Mouse (Mus musculus) E14TG2a.4 (cell line): Measurements from ENCODE around the gene Cog4.

Experiments
- H3K27me3 ChIP-seq: 2 replicates; pipeline ENCODE4 v1.6.1; 2014; ENCODE audit warnings: low read length, control low read depth; ENCODE audit not compliant: insufficient read depth
- H3K36me3 ChIP-seq: 2 replicates; pipeline ENCODE4 v1.6.1; 2014; ENCODE audit warnings: low read length, control low read depth; ENCODE audit not compliant: insufficient read depth
- H3K4me1 ChIP-seq: replicated peaks from 2 replicates; pipeline ENCODE4 v1.6.1; 2014; ENCODE audit warnings: low read depth, low read length, control low read depth
- H3K4me3 ChIP-seq: replicated peaks from 2 replicates; pipeline ENCODE4 v1.5.1; 2014; ENCODE audit warnings: mild to moderate bottlenecking, low read length
- H3K9me3 ChIP-seq: 2 replicates; pipeline ENCODE4 v1.6.1; 2014; ENCODE audit warnings: low read length, control low read depth
- CTCF ChIP-seq: conservative IDR thresholded peaks from 2 replicates; pipeline ENCODE4 v1.5.1; 2014; ENCODE audit warnings: low read length
- NANOG ChIP-seq: IDR thresholded peaks from 2 replicates; pipeline ENCODE4 v1.6.1; 2014; ENCODE audit warnings: borderline replicate concordance, low read length, mixed read lengths
- POU5F1 ChIP-seq: IDR thresholded peaks from 2 replicates; pipeline ENCODE4 v1.6.1; 2014; ENCODE audit warnings: low read length, borderline replicate concordance

The Cog4 gene

GRCm38 (mm10) chr8:110816990-110817389 lies 29.4 kb upstream of the Cog4 start:
- Histone ChIP-seq H3K4me1 (peaks cover 24% of the 10 kb centered on the region), H3K9me3 (no peaks in the 10 kb centered on the region), H3K4me3 (no peak overlapping the region), H3K27me3 (no peaks in the 10 kb centered on the region), H3K36me3 (peaks cover 100% of the 10 kb centered on the region)
- TF ChIP-seq NANOG (no peak), CTCF (no peak), POU5F1 (no peak)

- peaks cover 29% of the 10 kb centered on the region for H3K4me1 ChIP-seq
- TF ChIP-seq POU5F1 (no peak), CTCF (no peak), NANOG (no peak)
Observed at GRCm38 (mm10) chr8:110818593-110818992, 27.8 kb upstream of the Cog4 start.

GRCm38 (mm10) chr8:110820257-110820656 lies 26.1 kb upstream of the Cog4 start:
- no peaks in the 10 kb centered on the region for H3K9me3 ChIP-seq
- TF ChIP-seq NANOG (no peak), CTCF (no peak), POU5F1 (no peak)
- H3K27me3 ChIP-seq: no peaks in the 10 kb centered on the region
- no peak overlapping the region for H3K4me3 ChIP-seq
- H3K36me3 ChIP-seq: peaks cover 100% of the 10 kb centered on the region
- H3K4me1 ChIP-seq: peaks cover 34% of the 10 kb centered on the region

More at GRCm38 (mm10) chr8:110818593-110818992, 27.8 kb upstream of the Cog4 start:
- no peaks in the 10 kb centered on the region for H3K27me3 ChIP-seq
- H3K9me3 ChIP-seq: no peaks in the 10 kb centered on the region
- H3K36me3 ChIP-seq: peaks cover 100% of the 10 kb centered on the region
- H3K4me3 ChIP-seq: no peak overlapping the region

- peaks cover 100% of the 10 kb centered on the region for H3K36me3 ChIP-seq
- H3K27me3 ChIP-seq: no peaks in the 10 kb centered on the region
- peaks cover 45% of the 10 kb centered on the region for H3K4me1 ChIP-seq
- H3K9me3 ChIP-seq: no peaks in the 10 kb centered on the region
- TF ChIP-seq CTCF (no peak), POU5F1 (no peak), NANOG (no peak)
- no peak overlapping the region for H3K4me3 ChIP-seq
Observed at GRCm38 (mm10) chr8:110821960-110822359, 24.4 kb upstream of the Cog4 start.

- peaks cover 24% of the 10 kb centered on the region for H3K4me1 ChIP-seq
- H3K36me3 ChIP-seq: peaks cover 100% of the 10 kb centered on the region
- H3K4me3 ChIP-seq: no peak overlapping the region
- no peaks in the 10 kb centered on the region for H3K9me3 ChIP-seq
- TF ChIP-seq NANOG (no peak), POU5F1 (no peak), CTCF (no peak)
- H3K27me3 ChIP-seq: no peaks in the 10 kb centered on the region
Observed at GRCm38 (mm10) chr8:110824861-110825260, 21.5 kb upstream of the Cog4 start.

GRCm38 (mm10) chr8:110828511-110828910 lies 17.9 kb upstream of the Cog4 start:
- no peaks in the 10 kb centered on the region for H3K9me3 ChIP-seq
- peaks cover 35% of the 10 kb centered on the region for H3K4me1 ChIP-seq
- no peak for TF ChIP-seq POU5F1
- no peak for TF ChIP-seq CTCF
- no peak for TF ChIP-seq NANOG
- no peak overlapping the region for H3K4me3 ChIP-seq
- H3K27me3 ChIP-seq: no peaks in the 10 kb centered on the region
- H3K36me3 ChIP-seq: peaks cover 100% of the 10 kb centered on the region

GRCm38 (mm10) chr8:110831956-110832355 lies 14.4 kb upstream of the Cog4 start:
- Histone ChIP-seq H3K9me3 (no peaks in the 10 kb centered on the region), H3K36me3 (peaks cover 100% of the 10 kb centered on the region), H3K27me3 (no peaks in the 10 kb centered on the region), H3K4me1 (peaks cover 25% of the 10 kb centered on the region; the same call in 1 of the 2 replicates), H3K4me3 (no peak overlapping the region)
- TF ChIP-seq POU5F1 (no peak), NANOG (no peak), CTCF (no peak)

GRCm38 (mm10) chr8:110842012-110842574 lies 4.3 kb upstream of the Cog4 start:
- peaks cover 86% of the 10 kb centered on the region for H3K36me3 ChIP-seq
- H3K27me3 ChIP-seq: no peaks in the 10 kb centered on the region
- H3K4me1 ChIP-seq: peaks cover 45% of the 10 kb centered on the region
- no peak overlapping the region for H3K4me3 ChIP-seq
- no peaks in the 10 kb centered on the region for H3K9me3 ChIP-seq
- TF ChIP-seq POU5F1 (no peak), CTCF (no peak), NANOG (no peak)

- H3K4me3 ChIP-seq: no peak overlapping the region
- peaks cover 75% of the 10 kb centered on the region for H3K36me3 ChIP-seq
- peaks cover 53% of the 10 kb centered on the region for H3K4me1 ChIP-seq
- H3K27me3 ChIP-seq: no peaks in the 10 kb centered on the region
- no peaks in the 10 kb centered on the region for H3K9me3 ChIP-seq
- TF ChIP-seq CTCF: no peak
- TF ChIP-seq NANOG: no peak
- TF ChIP-seq POU5F1: no peak
Observed at GRCm38 (mm10) chr8:110843207-110843606, 3.2 kb upstream of the Cog4 start.
